Mouse (Mus musculus): ENCODE data around the gene Gmcl1.

Gene Gmcl1

GRCm38 (mm10) chr6:86660161-86660877 lies 72.9 kb downstream of the Gmcl1 start:
- DNase-seq (ENCODE audit: low spot score in 2 of 2), result no peak

GRCm38 (mm10) chr6:86658501-86658900 lies 74.7 kb downstream of the Gmcl1 start:
- DNase-seq (ENCODE audit: low spot score in 2 of 2), result no peak

GRCm38 (mm10) chr6:86654270-86654916 lies 78.8 kb downstream of the Gmcl1 start:
- DNase-seq (ENCODE audit: low spot score in 2 of 2), result no peak

GRCm38 (mm10) chr6:86653026-86653425 lies 80.2 kb downstream of the Gmcl1 start:
- no peak for DNase-seq (ENCODE audit: low spot score in 2 of 2)

GRCm38 (mm10) chr6:86646143-86646542 lies 87.0 kb downstream of the Gmcl1 start:
- DNase-seq (ENCODE audit: low spot score in 2 of 2), result no peak

DNA sequence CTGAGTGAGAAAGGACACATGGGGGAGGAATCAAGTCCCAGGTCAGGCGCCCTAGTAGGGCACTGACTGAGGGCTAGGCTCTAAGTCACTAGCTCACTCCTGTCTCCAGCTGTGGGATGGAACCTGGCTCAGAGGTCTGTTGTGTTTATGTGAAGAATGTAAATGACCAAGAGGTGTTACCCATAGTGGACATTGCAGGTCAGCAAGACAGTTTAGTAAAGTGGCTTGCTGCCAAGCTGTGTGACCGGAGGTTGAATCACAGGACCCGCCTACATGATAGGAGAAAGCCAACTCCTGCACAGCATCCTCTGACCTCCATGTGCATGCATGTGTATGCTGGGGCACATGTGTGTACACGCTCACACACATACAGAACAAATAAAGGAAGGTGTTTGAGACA lies 87.6 kb downstream of the Gmcl1 start:
- no peak for DNase-seq (ENCODE audit: low spot score in 2 of 2)

DNA sequence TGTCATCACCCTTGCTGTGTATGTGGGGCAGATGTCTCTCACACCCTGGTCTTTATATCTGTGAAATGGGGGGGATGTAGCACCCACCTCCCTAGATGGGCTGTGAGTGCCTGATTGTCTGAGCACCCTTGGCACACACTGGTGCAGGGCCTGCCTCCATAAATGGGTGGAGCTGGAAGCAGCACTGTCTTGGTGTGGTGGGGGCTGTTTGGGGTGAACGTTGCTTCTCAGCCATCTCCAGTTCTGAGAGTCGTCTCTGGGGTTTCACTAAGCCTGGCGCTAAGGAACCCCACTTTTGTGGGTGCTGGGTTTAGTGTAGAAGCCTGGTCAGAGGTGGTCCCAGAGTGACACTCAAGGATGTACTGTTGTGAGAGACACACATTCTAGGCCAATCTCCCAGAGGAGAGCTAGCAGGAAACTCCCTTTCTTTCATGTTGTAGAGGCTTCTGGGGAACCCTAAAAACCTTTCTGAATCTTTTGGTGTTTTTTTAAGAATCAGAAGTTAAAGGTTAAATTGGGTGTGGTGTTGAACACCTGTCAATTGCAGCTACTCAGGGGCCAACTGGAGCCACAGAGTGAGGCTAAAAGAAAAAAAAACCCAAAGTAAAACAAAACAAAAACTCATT lies 88.3 kb downstream of the Gmcl1 start:
- DNase-seq (ENCODE audit: low spot score in 2 of 2), result no peak

All from urinary bladder, postnatal 4 days (tissue).